Mouse (Mus musculus) heart, embryonic 11.5 days (tissue): ENCODE data around the gene Gm20518. TPM values are rescaled to one million over a fixed set of nuclear protein-coding genes. Genes with fewer than 3 reads are reported as not detected.

Experiments used
- ATAC-seq: fragments of 200-750 bp; cut with Nextera tagmentation; replicated peaks from 2 replicates; pipeline ENCODE4 v1.8.0; 2017; ENCODE audit warnings: moderate library complexity; ENCODE audit not compliant: insufficient number of reproducible peaks, low FRiP score, low TSS enrichment
- H3K27ac ChIP-seq: fragments of 300-500 bp; sonication (generic); 2 replicates; pipeline ENCODE4 v1.5.1; 2014; ENCODE audit warnings: mild to moderate bottlenecking, low read depth, low read length
- H3K27me3 ChIP-seq: fragments of 300-500 bp; sonication (generic); 2 replicates; pipeline ENCODE4 v1.6.1; 2014; ENCODE audit warnings: mild to moderate bottlenecking, low read length, mixed read lengths; ENCODE audit not compliant: control insufficient read depth, insufficient read depth
- H3K36me3 ChIP-seq: fragments of 300-500 bp; sonication (generic); 2 replicates; pipeline ENCODE4 v1.6.1; 2014; ENCODE audit warnings: mild to moderate bottlenecking, low read length, moderate library complexity, mixed read lengths; ENCODE audit not compliant: control insufficient read depth, insufficient read depth
- H3K4me1 ChIP-seq: fragments of 300-500 bp; sonication (generic); 2 replicates; pipeline ENCODE4 v1.6.1; 2014; ENCODE audit warnings: low read length; ENCODE audit not compliant: control insufficient read depth, insufficient read depth
- H3K4me2 ChIP-seq: fragments of 300-500 bp; sonication (generic); 2 replicates; pipeline ENCODE4 v1.6.1; 2014; ENCODE audit warnings: mild to moderate bottlenecking, moderate library complexity
- H3K4me3 ChIP-seq: fragments of 300-500 bp; sonication (generic); 2 replicates; pipeline ENCODE4 v1.5.1; 2014; ENCODE audit warnings: low read depth, low read length
- H3K9ac ChIP-seq: fragments of 300-500 bp; sonication (generic); 2 replicates; pipeline ENCODE4 v1.6.1; 2014; ENCODE audit warnings: mild to moderate bottlenecking, low read depth, low read length, moderate library complexity
- H3K9me3 ChIP-seq: fragments of 300-500 bp; sonication (generic); replicated peaks from 2 replicates; pipeline ENCODE4 v1.6.1; 2016; ENCODE audit warnings: low read length; ENCODE audit not compliant: control insufficient read depth
- WGBS: fragments of 180-500 bp; shearing (Covaris S2); extraction: QIAGEN DNeasy Blood & Tissue Kit; methylation state at CpG from one replicate; pipeline ENCODE4 v1.1.7; 2014; ENCODE audit not compliant: insufficient replicate concordance; 5-methylcytosine and 5-hydroxymethylcytosine counted together
- polyA plus RNA-seq: library from polyadenylated mRNA; unstranded; fragments of >200 nt; fragmentation: Nextera tagmentation; extraction: Ambion mirVana; gene quantifications from 2 replicates; pipeline ENCODE4 v1.2.1, GENCODE M21; 2014

Gene Gm20518
- polyA plus RNA-seq, 1 experiment from 2014 or later: 0.07 TPM

DNA sequence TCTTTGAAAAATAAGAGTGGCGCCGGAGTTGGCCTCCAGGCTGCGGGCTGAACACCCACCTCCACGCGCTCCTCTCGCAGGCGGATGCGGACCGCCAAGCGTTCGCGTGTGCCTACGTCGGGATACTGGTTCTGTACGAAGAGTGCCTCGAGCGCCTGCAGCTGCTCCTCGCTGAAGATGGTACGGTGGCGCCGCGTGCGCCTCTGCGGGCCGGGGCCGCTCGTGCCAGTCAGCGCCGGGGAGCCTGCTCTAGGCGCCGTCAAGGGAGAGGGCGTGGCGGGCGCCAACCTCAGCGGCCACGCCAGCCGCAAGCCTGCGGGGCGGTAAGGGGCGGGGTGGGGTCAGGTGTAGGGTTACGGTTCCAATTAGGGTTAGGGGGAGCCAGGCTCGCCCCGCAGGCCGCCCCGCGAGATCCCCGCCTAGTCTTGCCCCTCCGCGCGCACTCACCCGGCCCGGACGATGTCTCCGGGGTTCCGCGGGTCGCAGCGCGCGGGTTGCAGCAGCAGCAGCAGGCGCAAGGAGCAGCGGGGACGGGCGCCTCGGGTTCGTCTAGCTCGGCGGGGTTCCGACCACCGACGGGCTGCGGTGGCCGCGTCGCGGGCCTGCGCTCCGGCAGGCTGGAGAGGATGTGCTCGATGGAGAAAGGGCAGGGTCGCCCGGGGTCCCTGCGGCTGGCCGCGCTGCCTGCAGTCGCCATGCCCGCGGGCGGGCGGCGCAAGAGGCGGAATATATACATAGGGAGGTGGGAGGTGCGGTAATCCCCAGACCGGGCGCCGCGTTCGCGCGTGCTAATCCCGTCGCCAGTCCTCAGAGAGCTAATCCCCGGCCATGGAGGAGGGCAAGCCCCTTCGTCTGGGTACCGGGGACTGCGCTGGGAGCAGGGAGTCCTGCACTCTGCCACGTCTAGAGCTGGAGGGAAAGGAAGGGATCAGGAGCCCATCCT is 23.1 kb upstream of the Gm20518 start, which contains the start of gene Gsc2:
Gene Gsc2, minus strand, starts transcription at position 753 of the 943 bp plus-strand sequence.
- peaks cover 11% of the 10 kb centered on the region for H3K4me1 ChIP-seq
- WGBS: under 1% methylated on average over 106 of the region's 106 CpGs
- peak within 1 kb of the TSS; percentile 39 for H3K4me3 ChIP-seq
- peaks cover 69% of the 10 kb centered on the region for H3K27me3 ChIP-seq
- no peak within 1 kb of the TSS for H3K27ac ChIP-seq
- no peaks in the 10 kb centered on the region for H3K9me3 ChIP-seq
- H3K9ac ChIP-seq: peak within 1 kb of the TSS; percentile 28; the same call in 1 of the 2 replicates
- H3K4me2 ChIP-seq: peak within 1 kb of the TSS; percentile 74
- no peaks in the 10 kb centered on the region for H3K36me3 ChIP-seq
- ATAC-seq: no peak

DNA sequence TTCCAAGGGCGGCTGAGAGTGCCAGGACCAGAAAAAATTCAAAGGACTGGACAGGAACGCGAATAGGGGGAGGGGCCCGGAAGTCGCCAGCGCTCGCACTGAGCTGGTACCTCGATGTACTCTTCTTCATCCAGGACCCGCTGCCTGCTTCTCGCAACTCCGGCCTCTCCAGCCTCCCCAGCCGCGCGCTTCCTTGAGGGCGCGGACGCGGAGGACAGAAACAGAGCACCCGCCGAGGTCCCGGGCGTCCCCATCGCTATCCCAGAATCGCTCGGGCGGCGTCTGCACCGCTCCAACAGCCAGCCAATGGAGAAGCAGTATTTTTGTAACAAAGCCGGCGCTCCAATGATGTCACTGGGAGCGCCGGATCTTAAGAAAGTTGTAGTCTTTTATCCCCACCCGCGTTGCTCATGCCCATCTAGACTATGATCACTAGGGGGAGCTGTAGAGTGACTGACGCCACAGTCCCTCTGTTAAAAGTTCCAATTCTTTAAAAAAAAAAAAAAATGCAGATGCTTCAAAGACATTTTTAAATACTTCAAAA is 19.7 kb upstream of the Gm20518 start, which contains the start of gene Ess2:
Gene Ess2, minus strand, starts transcription at position 297 of the 544 bp plus-strand sequence.
- 0 out of 2 replicates have a peak within 1 kb of the TSS, but pooled peaks have one; percentile 7 for H3K27ac ChIP-seq

DNA sequence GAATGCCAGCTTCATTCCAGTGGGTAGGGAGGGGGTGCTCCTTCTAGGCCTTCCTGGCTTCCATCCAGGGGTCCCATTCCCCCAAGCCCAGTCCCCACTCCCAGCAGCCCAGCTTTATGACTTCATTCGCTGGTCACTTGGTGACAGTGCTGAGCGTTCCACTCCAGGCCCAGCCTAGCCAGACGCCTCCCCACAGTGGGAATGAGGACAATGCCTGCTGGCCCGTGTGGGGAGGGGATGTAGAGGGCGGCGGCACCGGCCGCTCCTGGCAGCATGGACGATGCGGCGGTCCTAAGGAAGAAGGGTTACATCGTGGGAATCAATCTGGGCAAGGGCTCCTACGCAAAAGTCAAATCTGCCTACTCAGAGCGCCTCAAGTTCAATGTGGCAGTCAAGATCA is 7.0 kb upstream of the Gm20518 start, which contains the start of the genes Dgcr2 and Tssk2:
Gene Dgcr2, minus strand, starts transcription at position 101 of the 400 bp plus-strand sequence.
Gene Tssk2, plus strand, starts transcription at position 176 of the 400 bp plus-strand sequence.
- WGBS: 89% methylated on average over 14 of the region's 14 CpGs
- ATAC-seq: no peak
- peaks cover 20% of the 10 kb centered on the region for H3K36me3 ChIP-seq

More for the DNA sequence above, 19.7 kb upstream of the Gm20518 start, which contains the start of gene Ess2:
- peak within 1 kb of the TSS; percentile 96 for H3K4me2 ChIP-seq
- peaks cover 21% of the 10 kb centered on the region for H3K36me3 ChIP-seq
- H3K4me3 ChIP-seq: peak within 1 kb of the TSS; percentile 70
- peak within 1 kb of the TSS; percentile 79 for H3K9ac ChIP-seq
- WGBS: under 1% methylated on average over 35 of the region's 35 CpGs
- peaks cover 11% of the 10 kb centered on the region for H3K4me1 ChIP-seq
- peaks cover 45% of the 10 kb centered on the region for H3K27me3 ChIP-seq
- ATAC-seq: peak; percentile 84
- H3K9me3 ChIP-seq: no peaks in the 10 kb centered on the region

DNA sequence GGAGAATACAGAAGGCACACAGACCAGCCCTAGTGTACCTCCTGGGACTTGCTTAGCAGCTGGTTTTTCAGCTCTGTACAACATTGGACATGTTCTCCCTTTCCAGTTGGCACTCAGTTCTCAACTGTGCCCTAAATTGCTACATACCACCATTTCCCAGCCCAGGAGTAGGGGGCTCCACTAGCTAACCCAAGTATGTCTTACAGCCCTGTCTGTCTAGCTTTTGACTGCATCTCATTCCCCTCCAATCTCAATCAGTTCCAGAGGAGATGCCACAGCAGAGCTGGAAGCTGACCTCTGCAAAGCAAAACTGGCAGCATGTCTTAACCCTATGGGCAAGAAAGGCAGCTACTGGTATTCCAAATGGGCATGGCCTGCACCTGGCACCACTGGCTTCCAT is 4.6 kb upstream of the Gm20518 start:
- no peaks in the 10 kb centered on the region for H3K9me3 ChIP-seq
- no peaks in the 10 kb centered on the region for H3K27me3 ChIP-seq
- H3K27ac ChIP-seq: no peak overlapping the region
- peaks cover 3% of the 10 kb centered on the region; the same call in 1 of the 2 replicates for H3K4me1 ChIP-seq
- H3K4me2 ChIP-seq: no peak overlapping the region
- peaks cover 4% of the 10 kb centered on the region; the same call in 1 of the 2 replicates for H3K36me3 ChIP-seq
- H3K4me3 ChIP-seq: no peak overlapping the region
- H3K9ac ChIP-seq: no peak overlapping the region
- no peak for ATAC-seq

More for the DNA sequence above, 7.0 kb upstream of the Gm20518 start, which contains the start of the genes Dgcr2 and Tssk2:
- Histone ChIP-seq H3K9me3 (no peaks in the 10 kb centered on the region), H3K27me3 (no peaks in the 10 kb centered on the region), H3K27ac (no peak within 1 kb of the TSS), H3K4me3 (no peak within 1 kb of the TSS), H3K9ac (no peak within 1 kb of the TSS), H3K4me2 (no peak within 1 kb of the TSS), H3K4me1 (no peaks in the 10 kb centered on the region)

DNA sequence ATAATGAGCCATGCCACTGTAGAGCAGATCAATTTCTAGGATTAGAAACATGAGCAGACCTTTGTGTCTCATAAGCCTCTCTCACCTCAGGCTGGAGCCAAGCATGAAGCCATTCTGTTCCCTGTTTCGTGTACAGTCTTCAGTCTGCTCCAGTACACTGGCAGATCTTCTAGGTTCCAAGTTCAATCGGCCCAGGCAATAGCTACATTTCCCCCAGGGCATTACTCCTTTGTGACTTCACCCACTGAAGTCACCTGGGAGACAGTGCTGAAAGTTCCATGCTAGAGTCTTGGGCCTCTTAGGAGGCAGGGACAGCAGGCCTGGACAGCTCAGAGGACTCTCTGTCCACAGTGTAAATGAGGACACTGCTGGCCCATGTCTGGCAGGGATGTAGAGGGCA is 2.5 kb upstream of the Gm20518 start, which contains the start of gene Tssk1:
Gene Tssk1, plus strand, starts transcription at position 301 of the 400 bp plus-strand sequence.
- peaks cover 13% of the 10 kb centered on the region for H3K4me1 ChIP-seq
- no peak within 1 kb of the TSS for H3K9ac ChIP-seq
- H3K36me3 ChIP-seq: no peaks in the 10 kb centered on the region
- H3K27me3 ChIP-seq: no peaks in the 10 kb centered on the region
- H3K4me3 ChIP-seq: no peak within 1 kb of the TSS
- H3K9me3 ChIP-seq: no peaks in the 10 kb centered on the region
- WGBS: 92% methylated on average over 2 of the region's 2 CpGs
- no peak for ATAC-seq
- H3K27ac ChIP-seq: no peak within 1 kb of the TSS
- H3K4me2 ChIP-seq: no peak within 1 kb of the TSS

DNA sequence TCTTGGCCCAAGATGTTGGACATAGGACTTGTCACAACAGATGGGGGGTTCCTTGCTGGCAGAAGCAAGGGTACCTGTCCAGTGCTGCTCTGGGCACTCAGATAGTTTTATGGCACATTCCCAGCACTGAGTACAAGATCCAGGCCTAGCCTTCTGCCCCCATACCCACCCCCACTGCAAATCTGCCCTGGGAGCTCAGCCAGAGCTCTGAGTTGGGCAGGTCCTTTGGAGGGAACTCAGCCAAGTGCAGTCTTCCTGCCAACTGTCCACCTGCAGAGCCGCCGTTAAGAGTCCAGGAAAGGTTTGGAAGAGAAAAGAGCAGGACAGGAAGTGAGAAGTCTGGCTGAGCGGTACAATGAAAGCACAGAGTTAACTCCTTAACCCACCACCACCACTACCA is 1.1 kb upstream of the Gm20518 start:
- no peak overlapping the region for H3K4me2 ChIP-seq
- no peak overlapping the region for H3K4me3 ChIP-seq
- H3K36me3 ChIP-seq: no peaks in the 10 kb centered on the region
- no peak overlapping the region for H3K9ac ChIP-seq
- H3K9me3 ChIP-seq: no peaks in the 10 kb centered on the region
- ATAC-seq: no peak
- H3K27ac ChIP-seq: no peak overlapping the region
- WGBS: 70% methylated on average over 3 of the region's 3 CpGs
- H3K27me3 ChIP-seq: no peaks in the 10 kb centered on the region
- H3K4me1 ChIP-seq: peaks cover 13% of the 10 kb centered on the region

DNA sequence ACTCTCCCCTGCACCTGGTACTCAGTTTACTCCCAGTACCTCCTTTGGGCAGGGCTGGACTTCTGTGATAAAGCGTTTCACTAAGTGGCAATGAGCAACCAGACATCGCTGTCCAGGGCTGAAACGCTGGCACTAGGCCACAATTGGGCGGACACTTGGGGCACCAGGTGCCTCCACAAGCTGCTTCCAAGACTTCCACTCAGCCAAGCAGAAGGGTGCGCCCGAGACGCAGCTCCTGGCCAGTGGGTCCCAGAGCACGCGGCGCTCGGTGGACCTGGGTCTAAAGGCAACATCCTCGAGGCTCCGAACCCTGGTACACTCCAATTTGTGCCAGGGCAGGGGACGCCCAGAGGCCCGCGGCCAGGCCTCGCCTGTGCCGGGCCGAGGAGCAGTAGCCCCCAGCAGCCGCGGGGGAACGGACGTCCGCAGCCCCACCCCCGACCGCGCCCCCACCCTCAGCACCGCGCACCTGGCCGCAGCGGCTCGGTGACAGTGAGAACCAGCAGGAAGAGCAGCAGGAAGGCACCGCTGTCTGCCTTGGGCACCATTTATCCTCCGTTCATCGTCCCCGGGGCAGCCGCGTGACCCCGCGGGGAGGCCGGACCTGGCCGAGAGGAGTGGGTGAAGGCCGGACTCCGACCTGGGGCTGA is 429 bp downstream of the Gm20518 start:
- WGBS: 0% methylated on average over 44 of the region's 44 CpGs

DNA sequence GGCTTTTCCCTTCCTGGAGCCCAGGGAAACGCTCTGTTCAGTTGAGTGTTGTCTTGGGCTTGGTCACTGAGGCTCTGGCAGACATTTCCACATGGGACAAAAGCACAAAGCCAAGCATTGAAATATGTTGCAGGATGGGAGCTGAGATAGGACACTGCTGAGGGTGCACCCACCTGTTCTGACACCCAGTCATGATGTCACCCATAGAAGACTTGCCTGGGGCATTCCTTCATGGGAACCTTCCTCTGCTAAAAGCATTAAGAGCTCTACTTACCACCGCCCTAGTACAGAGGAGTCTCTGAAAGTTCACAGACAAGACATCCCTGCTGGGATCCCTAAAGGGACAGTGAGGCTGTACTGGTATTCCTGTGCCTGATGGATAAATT is 1.1 kb downstream of the Gm20518 start:
- H3K9me3 ChIP-seq: no peaks in the 10 kb centered on the region
- no peak overlapping the region for H3K27ac ChIP-seq
- no peak for ATAC-seq
- WGBS: 60% methylated on average over 2 of the region's 2 CpGs
- no peaks in the 10 kb centered on the region for H3K27me3 ChIP-seq
- H3K36me3 ChIP-seq: no peaks in the 10 kb centered on the region
- peak overlapping the region; percentile 83 for H3K4me3 ChIP-seq
- peak overlapping the region; percentile 84 for H3K4me2 ChIP-seq
- peaks cover 13% of the 10 kb centered on the region for H3K4me1 ChIP-seq
- H3K9ac ChIP-seq: peak overlapping the region; percentile 95

More for the DNA sequence above, 429 bp downstream of the Gm20518 start:
- no peaks in the 10 kb centered on the region for H3K36me3 ChIP-seq
- peak; percentile 65 for ATAC-seq
- peak overlapping the region; percentile 89 for H3K27ac ChIP-seq
- peak overlapping the region; percentile 83 for H3K4me3 ChIP-seq
- H3K27me3 ChIP-seq: no peaks in the 10 kb centered on the region
- H3K9me3 ChIP-seq: no peaks in the 10 kb centered on the region
- peak overlapping the region; percentile 84 for H3K4me2 ChIP-seq
- H3K4me1 ChIP-seq: peaks cover 13% of the 10 kb centered on the region
- H3K9ac ChIP-seq: peak overlapping the region; percentile 95
